Comparison of ENCODE assay signal across 9 mouse cellular contexts in the genomic region with DNA sequence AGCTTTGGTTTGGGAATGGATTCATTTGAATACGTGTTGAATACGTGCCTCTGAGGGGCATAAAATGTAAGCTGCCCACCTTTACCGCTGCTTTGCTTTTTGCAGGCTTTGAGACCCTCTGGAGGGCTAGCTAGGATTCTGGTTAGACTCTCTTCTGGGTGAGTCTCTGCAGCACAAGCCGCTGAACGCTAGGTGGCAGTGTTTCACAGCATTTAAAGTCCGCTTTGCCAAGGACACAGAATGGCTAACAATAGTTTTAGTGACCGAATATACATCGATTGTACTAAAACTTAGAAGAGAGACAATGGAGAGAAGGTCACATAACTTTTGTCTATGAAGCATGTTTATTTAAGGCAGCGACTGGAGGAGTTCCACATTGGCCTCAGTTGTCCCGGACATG. TPM values are rescaled to one million over a fixed set of nuclear protein-coding genes. Genes with fewer than 3 reads are reported as not detected.
A peak's percentile ranks its signal among the peaks of the same experiment; 100 is the strongest.
DNase-seq lines count a peak whose midpoint lies in the region; ATAC-seq and TF ChIP-seq lines count a peak whose summit lies in the region.
"Had no signal": no experiment of that assay in that cellular context is flagged by ENCODE, and none has a peak within 500 bp of the region (broad histone marks: within the 10 kb centered on the region; RNA-seq: fewer than 3 reads in every experiment).

No protein-coding gene starts in this region.

- WGBS in heart, embryonic 10.5 days: 22% methylated on average over 10 of the region's 10 CpGs
- WGBS in spleen, adult 2 months: 14% methylated on average over 10 of the region's 10 CpGs

- H3K4me1 ChIP-seq in heart, embryonic 10.5 days: no peaks in the 10 kb centered on the region
- no peaks in the 10 kb centered on the region for H3K4me1 ChIP-seq in spleen, adult 2 months (ENCODE audit: control insufficient read depth, insufficient read depth, insufficient read length)

- H3K27ac ChIP-seq in heart, embryonic 10.5 days: no peak overlapping the region
- H3K27ac ChIP-seq in spleen, adult 2 months (ENCODE audit: insufficient read depth, low read length): no peak overlapping the region
- H3K27ac ChIP-seq: midbrain, embryonic 12.5 days had no signal

- H3K27me3 ChIP-seq in heart, embryonic 10.5 days (ENCODE audit: insufficient read depth, poor library complexity, severe bottlenecking): no peaks in the 10 kb centered on the region
- H3K27me3 ChIP-seq in spleen, adult 2 months (ENCODE audit: control insufficient read depth, insufficient read depth, low read length): no peaks in the 10 kb centered on the region
- H3K27me3 ChIP-seq: midbrain, embryonic 12.5 days had no signal

- peak; percentile 60; the same call in 1 of the 2 replicates for TF ChIP-seq CTCF in spleen, adult 2 months (IDR thresholded peaks at IDR 0.05; ENCODE audit: extremely low read depth, insufficient read depth, insufficient read length, insufficient replicate concordance)

- ATAC-seq in megakaryocyte-erythroid progenitor cell, adult 5-6 weeks (replicated peaks; ENCODE audit: low FRiP score, low TSS enrichment, poor library complexity, severe bottlenecking): peak; percentile 90

- H3K4me3 ChIP-seq in heart, embryonic 10.5 days: no peak overlapping the region
- H3K4me3 ChIP-seq in spleen, adult 2 months (ENCODE audit: extremely low read depth, insufficient read depth, insufficient read length): no peak overlapping the region
- H3K4me3 ChIP-seq: midbrain, embryonic 12.5 days had no signal

- no peaks in the 10 kb centered on the region for H3K9me3 ChIP-seq in heart, embryonic 10.5 days
- H3K9me3 ChIP-seq: midbrain, embryonic 12.5 days had no signal

- no peak for TF ChIP-seq POLR2A in spleen, adult 2 months (IDR thresholded peaks at IDR 0.05; ENCODE audit: low read depth, low read length)

- H3K36me3 ChIP-seq in heart, embryonic 10.5 days: no peaks in the 10 kb centered on the region
- no peaks in the 10 kb centered on the region for H3K36me3 ChIP-seq in spleen, adult 2 months (ENCODE audit: control insufficient read depth, insufficient read depth, low read length)
- H3K36me3 ChIP-seq: midbrain, embryonic 12.5 days had no signal

- peak; percentile 44 for DNase-seq in cerebellum, adult 11 months
- DNase-seq in cerebellum, adult 11-12 months: no peak
- DNase-seq in MEL-GATA-1-ER (ENCODE audit: extremely low read depth, low read depth): peak; percentile 33
- peak; percentile 87 to 88 for DNase-seq in cerebellum, postnatal 14 days
- peak; percentile 78 for DNase-seq in heart, embryonic 10.5 days (ENCODE audit: low spot score)
- DNase-seq in layer of hippocampus, postnatal 10 days (ENCODE audit: low spot score in 2 of 2): peak; percentile 84 to 85
- DNase-seq in spleen, adult 2 months (ENCODE audit: low read depth in 1 of 2, low spot score in 2 of 2): peak in 1 of 2 experiments; percentile 20

RNA-seq across cellular contexts. Expression of a gene that starts 4.1 kb away (rescaled TPM):
- not detected in 2 replicates for polyA plus RNA-seq in heart, embryonic 10.5 days (2016; fragmentation: Nextera tagmentation; extraction: Ambion mirVana)
- not detected for total RNA-seq in layer of hippocampus, postnatal 10 days (2021)
- not detected in 2 replicates for total RNA-seq in megakaryocyte-erythroid progenitor cell, adult 5-6 weeks (2014; fragmentation: Nextera tagmentation)
- total RNA-seq in megakaryocyte-erythroid progenitor cell, adult 5-6 weeks (2017): not detected in 2 replicates
- polyA plus RNA-seq in spleen, adult 2 months (2012; rRNA removed): not detected in 2 replicates
- polyA plus RNA-seq: midbrain, embryonic 12.5 days had no signal
